Mouse (Mus musculus) adrenal gland, postnatal 36 days (tissue): ENCODE measurements at regions not wholly inside any gene's neighbourhood (a gene's known extent, or its start where the extent isn't known, plus 50 kb on each side); places are given as distances from the start of the nearest gene placed in this dataset.
A peak's percentile ranks its signal among the peaks of the same experiment; 100 is the strongest.

Experiments
- DNase-seq, 2 experiments: peaks; one replicate each; pipeline ENCODE4 v3.0.0; 2021; ENCODE audit warnings: mixed read lengths in 1 of 2

- DNase-seq, result no peak
Measured at GRCm38 (mm10) chrX:99215931-99216330, 80.0 kb downstream of the Efnb1 start.

- DNase-seq, result no peak
Measured at GRCm38 (mm10) chrX:99215111-99215510, 79.2 kb downstream of the Efnb1 start.

- DNase-seq, result no peak
Measured at GRCm38 (mm10) chrX:99213565-99214153, 77.7 kb downstream of the Efnb1 start.

GRCm38 (mm10) chrX:99204077-99204476 is 68.1 kb downstream of the Efnb1 start:
- DNase-seq, result peak; percentile 33 to 44

- DNase-seq, result no peak
Measured at GRCm38 (mm10) chrX:99201081-99201480, 65.2 kb downstream of the Efnb1 start.

GRCm38 (mm10) chrX:99199669-99200068 is 63.7 kb downstream of the Efnb1 start:
- peak; percentile 28 to 41 for DNase-seq

GRCm38 (mm10) chrX:99198961-99199631 is 63.2 kb downstream of the Efnb1 start:
- DNase-seq, result peak; percentile 73 to 81
